8 mouse cellular contexts compared by ENCODE assay signal in genomic region chr3:116835770-116836680, GRCm38 (mm10). TPM values are rescaled to one million over a fixed set of nuclear protein-coding genes. Genes with fewer than 3 reads are reported as not detected.
DNase-seq lines count a peak whose midpoint lies in the region; ATAC-seq lines count a peak whose summit lies in the region.

No protein-coding gene starts in this region.

- DNase-seq in ZHBTc4 (ENCODE audit: low read depth, low spot score) = peak; percentile 95
- DNase-seq in gastrocnemius, adult 8-10 months (ENCODE audit: low spot score in 2 of 2) = peak; percentile 78 to 80
- DNase-seq in induced T-regulatory cell, adult 2 months (ENCODE audit: low read depth) = peak; percentile 96
- peak; percentile 62 to 95 for DNase-seq in left cerebral cortex, adult 9 months (ENCODE audit: low spot score in 2 of 2)
- peak; percentile 92 for DNase-seq in right cerebral cortex, postnatal 14 days
- peak; percentile 66 to 85 for DNase-seq in urinary bladder, postnatal 36 days (ENCODE audit: low spot score in 2 of 2)

- ATAC-seq in common myeloid progenitor, adult 5-6 weeks (replicated peaks; ENCODE audit: low read depth, poor library complexity, severe bottlenecking) = peak; percentile 99
- ATAC-seq in megakaryocyte progenitor cell, adult 5-6 weeks (replicated peaks; ENCODE audit: poor library complexity) = peak; percentile 99

RNA-seq across cellular contexts. Expression of gene Frrs1, which starts 23.2 kb away (rescaled TPM):
- 43.7 and 47.0 TPM in 2 replicates for total RNA-seq in common myeloid progenitor, adult 5-6 weeks (2017)
- 1 to 10 TPM; 1.9 to 4.5 (median 3.0) TPM for total RNA-seq in gastrocnemius, adult 8-10 months (2022)
- total RNA-seq in megakaryocyte progenitor cell, adult 5-6 weeks (2015) = 73.1 and 73.3 TPM in 2 replicates
- 49.4 and 50.4 TPM in 2 replicates for total RNA-seq in megakaryocyte progenitor cell, adult 5-6 weeks (2017)

RNA-seq across cellular contexts. Expression of gene Agl, which starts 28.1 kb away (rescaled TPM):
- total RNA-seq in common myeloid progenitor, adult 5-6 weeks (2017) = 7.5 and 10.9 TPM in 2 replicates
- 100 to 1,000 TPM; 785 to 946 (median 837) TPM for total RNA-seq in gastrocnemius, adult 8-10 months (2022)
- 12.8 and 15.5 TPM in 2 replicates for total RNA-seq in megakaryocyte progenitor cell, adult 5-6 weeks (2015)
- total RNA-seq in megakaryocyte progenitor cell, adult 5-6 weeks (2017) = 10.4 and 14.0 TPM in 2 replicates

Comparison
In these comparisons a context has a peak if more than half of its experiments do, and no peak if none do; other contexts are left out.
1. Peak in every context shown above with its lines: DNase-seq and ATAC-seq.
2. RNA of gene Agl, which starts 28.1 kb away (total RNA-seq): 785 to 946 TPM in gastrocnemius, adult 8-10 months; 10.4 to 15.5 TPM in megakaryocyte progenitor cell, adult 5-6 weeks and 7.5 to 10.9 TPM in common myeloid progenitor, adult 5-6 weeks; every median in the first group is over 10 times any median in the second.